Mouse (Mus musculus) spleen, postnatal 10 days (tissue): Measurements from ENCODE around the gene Traf3.

Experiments used
- DNase-seq, 2 experiments: peaks; one replicate each; pipeline ENCODE4 v3.0.0; 2021 to 2022; ENCODE audit warnings: low spot score in 2 of 2

The Traf3 gene

GRCm38 (mm10) chr12:111309931-111310330 is 143.8 kb downstream of the Traf3 start:
- DNase-seq: no peak

- no peak for DNase-seq
These were observed 145.6 kb downstream of the Traf3 start for GRCm38 (mm10) chr12:111311775-111312174.

GRCm38 (mm10) chr12:111314273-111314672 is 148.1 kb downstream of the Traf3 start:
- DNase-seq: no peak
